Mouse (Mus musculus) ovary, adult 18-20 months (tissue): ENCODE measurements around the gene E2f4.

Experiments used
- DNase-seq: peaks from one replicate; pipeline ENCODE4 v3.0.0; 2022; ENCODE audit warnings: low spot score, mixed read lengths

E2f4 gene

DNA sequence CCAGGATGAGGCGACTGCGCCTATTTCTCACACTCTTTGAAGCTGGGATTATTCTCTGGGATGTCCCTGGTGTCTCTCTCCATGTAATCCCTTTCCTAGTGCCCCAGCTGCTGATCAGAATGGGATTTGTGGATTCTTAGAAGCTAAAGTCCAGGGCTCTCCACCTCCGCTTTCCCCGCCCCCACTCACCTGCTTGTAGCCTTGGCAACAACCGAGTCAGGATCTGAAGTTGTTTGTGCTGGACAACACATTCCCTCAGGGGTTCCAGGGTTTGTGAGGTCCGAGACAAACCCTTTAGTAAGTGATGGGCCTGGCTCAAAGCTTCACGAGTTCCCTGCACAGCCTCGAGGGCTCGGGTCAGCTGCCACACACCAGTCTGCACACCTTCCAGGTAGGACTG is 2.7 kb upstream of the E2f4 start:
- no peak for DNase-seq

- DNase-seq = no peak
Measured at GRCm38 (mm10) chr8:105295256-105295655, 2.2 kb upstream of the E2f4 start.

DNA sequence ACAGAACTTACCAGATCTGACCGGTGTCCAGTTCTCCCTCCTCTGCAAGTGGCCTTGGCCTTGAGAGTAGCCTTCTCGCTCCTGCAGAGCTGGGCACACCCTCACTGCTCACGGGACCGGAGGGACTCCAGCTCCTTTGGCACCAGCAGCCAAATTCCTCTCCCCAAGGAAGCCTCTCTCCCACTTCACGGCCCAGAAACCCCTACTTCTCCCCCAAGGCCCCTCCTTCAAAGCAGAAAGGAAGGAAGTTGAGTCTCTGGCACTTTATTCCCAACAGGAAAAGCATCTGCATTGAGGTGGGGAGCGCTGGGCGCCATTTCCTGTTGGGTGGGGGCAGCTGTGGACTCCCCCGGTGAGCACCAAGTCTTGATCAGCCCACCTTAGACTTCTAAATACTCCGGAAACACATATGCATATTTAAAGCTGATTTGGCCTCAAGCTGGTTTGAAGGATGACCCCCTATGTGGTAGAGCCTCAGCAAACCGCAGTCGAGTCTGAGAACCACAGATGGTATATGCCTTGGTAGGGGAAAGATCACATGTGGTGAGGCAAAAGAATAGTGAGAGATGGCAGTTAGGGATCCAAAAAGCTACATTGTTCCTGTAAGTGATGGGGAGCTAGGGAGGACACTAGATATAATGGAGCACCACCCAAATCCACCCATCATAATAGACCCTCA is 1.4 kb upstream of the E2f4 start, which contains the start of gene Exoc3l:
Gene Exoc3l (minus strand): TSS at position 207 of the 679 bp plus-strand sequence.
- DNase-seq = peak; percentile 77

- DNase-seq = no peak
Measured at GRCm38 (mm10) chr8:105298351-105299252, 1.1 kb downstream of the E2f4 start.

GRCm38 (mm10) chr8:105299962-105300361 is 2.5 kb downstream of the E2f4 start:
- DNase-seq = no peak

- no peak for DNase-seq
Measured at GRCm38 (mm10) chr8:105303396-105303795, 5.9 kb downstream of the E2f4 start.

DNA sequence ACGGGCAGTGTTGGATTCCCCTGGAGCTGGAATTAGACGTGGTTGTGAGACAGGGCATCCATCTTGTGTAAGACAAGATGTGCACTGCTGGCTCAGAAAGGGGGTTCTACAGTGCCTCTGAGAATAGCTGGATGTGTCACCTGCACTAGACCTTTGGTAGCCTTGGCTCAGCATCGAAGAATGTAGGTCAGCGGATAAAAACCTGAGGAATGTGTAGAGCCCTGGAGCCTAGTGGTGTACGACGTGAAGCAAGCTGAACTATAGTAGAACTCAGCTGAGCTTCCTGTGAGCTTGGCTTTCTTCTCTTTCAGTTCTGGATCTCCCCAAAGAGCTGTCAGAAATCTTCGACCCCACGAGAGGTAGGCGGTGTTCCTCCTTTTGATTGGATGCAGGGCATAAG is 6.4 kb downstream of the E2f4 start:
- no peak for DNase-seq

- DNase-seq = no peak
Measured at GRCm38 (mm10) chr8:105304325-105305210, 7.1 kb downstream of the E2f4 start.

DNA sequence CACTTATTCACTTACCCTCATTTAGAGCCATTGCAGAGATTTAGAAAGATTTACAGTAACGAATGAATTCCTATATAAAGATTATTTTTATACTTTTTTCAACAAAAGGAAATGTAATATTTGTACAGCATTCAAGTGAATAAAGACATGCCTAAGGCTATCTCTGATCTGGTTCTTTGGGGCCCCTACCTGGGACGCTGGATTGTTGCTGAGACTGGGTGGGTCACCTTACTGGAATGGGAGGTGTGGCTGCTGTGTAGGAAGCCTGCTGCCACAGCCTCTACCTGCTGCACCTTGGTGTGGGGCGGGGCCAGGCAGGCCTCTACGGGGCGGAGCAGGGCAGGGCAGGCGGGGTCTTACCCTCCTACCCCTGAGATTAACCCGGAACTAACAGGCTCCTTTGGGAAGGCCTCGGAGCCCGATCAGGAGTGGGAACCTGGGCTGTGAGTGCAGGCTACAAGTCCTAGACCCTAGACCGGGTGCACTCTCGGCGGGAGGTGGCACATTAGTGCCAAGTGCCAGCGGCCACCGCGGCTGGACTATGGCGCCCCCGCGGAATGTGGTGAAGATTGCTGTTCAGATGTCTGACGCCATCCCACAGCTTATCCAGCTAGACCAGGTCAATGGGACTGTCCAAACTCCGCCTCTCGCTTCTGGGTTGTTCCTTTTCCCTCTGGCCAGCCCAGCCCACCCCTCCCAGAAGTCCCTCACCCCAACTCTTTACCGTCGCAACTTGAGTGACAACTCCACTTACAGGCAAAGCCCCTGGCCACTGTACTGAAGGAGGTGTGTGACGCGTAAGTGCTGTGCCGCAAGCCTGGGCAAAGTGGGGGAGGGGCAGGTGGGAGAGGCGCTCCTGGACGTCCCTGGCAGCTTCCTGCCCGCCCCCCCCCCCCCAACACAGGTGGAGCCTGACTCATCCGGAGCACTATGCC is 8.0 kb downstream of the E2f4 start, which contains the start of gene Elmo3:
Gene Elmo3 (plus strand): TSS at position 391 of the 935 bp plus-strand sequence.
- DNase-seq = no peak

GRCm38 (mm10) chr8:105306146-105306691 is 8.8 kb downstream of the E2f4 start:
- DNase-seq = peak; percentile 1

DNA sequence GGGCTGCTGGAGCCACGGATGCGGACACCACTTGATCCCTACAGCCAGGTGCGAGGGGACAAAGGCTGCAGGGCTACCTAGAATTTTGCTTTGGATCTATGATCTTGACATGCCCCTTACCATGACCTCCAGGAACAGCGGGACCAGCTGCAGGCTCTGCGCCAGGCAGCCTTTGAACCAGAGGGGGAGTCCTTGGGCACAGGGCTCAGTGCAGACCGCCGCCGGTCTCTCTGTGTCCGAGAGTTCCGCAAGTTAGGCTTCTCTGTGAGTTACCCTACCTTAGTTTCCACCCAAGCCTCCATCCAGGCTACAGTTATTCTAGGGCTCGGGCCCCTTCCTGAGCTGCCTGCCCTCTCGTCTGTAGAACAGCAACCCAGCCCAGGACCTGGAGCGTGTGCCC is 10.2 kb downstream of the E2f4 start:
- DNase-seq = no peak

DNA sequence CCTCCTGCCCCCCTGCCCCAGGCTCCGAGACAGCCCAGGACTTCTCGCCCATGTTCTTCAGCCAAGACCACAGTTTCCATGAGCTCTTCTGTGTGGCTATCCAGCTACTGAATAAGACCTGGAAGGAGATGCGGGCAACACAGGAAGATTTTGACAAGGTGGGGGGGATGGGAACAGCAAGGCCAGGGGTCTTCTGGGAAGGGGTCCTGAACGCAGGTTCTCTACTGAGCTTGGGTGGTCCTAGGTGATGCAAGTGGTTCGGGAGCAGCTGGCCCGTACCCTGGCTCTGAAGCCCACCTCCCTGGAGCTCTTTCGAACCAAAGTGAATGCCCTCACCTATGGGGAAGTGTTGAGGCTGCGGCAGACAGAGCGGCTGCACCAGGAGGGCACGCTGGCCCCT is 11.0 kb downstream of the E2f4 start:
- DNase-seq = no peak

- DNase-seq = no peak
Measured at GRCm38 (mm10) chr8:105309142-105309847, 11.8 kb downstream of the E2f4 start.

DNA sequence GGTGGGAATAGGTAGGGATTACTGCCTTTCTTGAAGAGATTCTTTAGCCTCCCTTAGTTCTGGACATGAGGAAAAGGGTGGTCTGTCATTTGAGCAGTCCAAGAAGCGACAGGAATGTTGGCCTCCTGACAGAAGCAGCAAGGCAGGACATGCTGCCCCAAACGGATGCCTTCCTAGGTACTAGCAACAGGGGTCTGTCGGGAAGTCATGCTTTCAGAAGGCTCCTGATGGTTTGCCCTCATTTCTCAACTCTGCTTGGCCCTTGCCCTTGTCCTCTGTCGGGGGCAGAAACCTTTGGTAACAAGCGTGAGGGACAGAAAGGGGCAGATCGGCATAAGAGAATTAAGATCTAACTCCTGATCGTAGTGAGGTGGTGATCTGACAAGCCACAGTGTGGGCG is 12.7 kb downstream of the E2f4 start:
- DNase-seq = no peak

DNA sequence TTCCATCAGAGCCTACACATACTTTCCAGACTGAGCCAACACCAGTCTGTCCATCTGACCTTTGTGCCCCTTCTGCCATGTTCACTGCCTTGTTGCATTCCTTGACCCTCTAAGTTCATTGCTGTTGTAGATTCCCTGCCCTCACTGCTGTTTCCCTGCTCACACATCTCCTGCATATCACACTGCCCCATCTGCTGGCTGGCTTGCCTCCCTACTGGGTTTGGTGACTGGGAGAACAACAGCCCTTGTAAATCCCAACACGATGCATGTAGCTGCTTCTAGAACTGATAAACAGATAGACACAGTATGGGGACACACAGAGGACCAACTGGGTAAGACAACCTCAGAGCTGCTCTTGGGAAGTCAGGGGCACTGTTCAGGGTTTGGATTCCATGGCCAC is 14.3 kb downstream of the E2f4 start:
- no peak for DNase-seq

GRCm38 (mm10) chr8:105312891-105313481 is 15.5 kb downstream of the E2f4 start:
- no peak for DNase-seq

DNA sequence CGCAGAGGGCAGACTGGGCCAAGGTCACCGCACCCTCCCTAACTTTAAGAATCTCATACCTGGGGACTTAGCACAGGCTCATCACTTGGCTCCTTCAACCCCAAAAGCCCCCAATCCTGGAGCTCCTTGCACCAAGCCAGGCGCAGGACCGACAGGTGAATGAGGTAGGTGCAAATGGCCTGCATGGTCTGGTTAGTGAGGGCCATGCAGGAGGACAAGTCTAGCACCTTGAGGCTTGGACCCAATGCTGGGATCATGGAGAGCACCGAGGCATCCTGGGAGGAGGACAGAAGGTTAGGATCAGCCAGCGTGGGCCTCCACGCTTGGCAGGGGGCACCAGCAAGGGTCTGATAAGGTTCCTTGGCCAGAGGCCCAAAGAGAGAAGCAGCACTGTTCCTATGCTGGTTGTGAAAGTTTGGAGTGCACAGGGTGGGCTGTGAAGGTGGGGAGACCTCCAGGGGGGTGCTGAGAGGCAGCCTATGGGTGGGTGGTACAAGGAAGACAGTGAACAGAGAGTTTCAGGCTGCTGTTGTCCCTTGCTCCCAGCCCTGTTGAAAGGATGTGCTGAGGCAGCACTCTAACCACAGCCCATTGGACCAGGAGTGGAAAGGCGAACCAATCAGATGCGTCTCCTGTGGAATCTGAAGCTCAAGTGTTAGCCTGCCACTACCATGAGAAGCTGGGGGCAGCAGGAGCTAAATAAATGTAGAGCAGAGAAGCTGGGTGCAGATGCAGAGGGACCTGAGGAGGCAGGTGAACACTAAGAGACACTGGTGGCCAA is 16.3 kb downstream of the E2f4 start:
- no peak for DNase-seq

DNA sequence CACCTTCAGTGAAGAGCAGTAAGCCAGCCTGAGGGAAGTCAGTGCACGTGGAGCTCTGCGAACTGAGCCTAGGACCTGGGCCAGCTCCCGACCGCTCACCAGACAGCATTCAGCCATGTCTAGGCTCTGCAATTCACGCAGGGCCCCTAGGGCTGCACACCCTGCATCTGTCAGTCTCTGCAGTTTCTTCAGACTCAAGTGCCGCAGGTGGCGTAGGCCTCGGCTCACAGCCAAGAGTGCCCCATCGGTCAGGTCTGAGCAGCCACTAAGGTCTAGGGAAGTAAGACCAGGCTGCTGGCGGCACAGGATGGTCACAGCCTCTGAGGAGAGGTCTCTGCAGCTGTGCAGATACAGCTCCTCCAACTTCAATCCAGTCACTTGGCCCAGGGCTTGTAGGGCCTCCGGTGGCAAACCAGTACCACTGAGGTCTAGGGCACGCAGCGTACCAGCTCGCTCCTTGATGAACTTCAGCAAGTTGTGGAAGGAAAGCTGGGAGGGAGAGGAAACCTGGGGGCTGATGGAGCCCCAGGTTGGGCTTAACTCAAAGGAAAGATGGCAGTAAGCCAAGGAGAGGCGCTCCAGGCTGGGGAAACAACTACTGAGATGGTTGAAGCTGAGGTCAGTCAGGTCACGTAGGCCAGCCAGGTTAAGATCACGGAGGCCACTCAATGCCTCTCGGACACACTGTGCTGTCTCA is 17.8 kb downstream of the E2f4 start:
- DNase-seq = no peak
